16 mouse cellular contexts compared by ENCODE assay signal in the genomic region with DNA sequence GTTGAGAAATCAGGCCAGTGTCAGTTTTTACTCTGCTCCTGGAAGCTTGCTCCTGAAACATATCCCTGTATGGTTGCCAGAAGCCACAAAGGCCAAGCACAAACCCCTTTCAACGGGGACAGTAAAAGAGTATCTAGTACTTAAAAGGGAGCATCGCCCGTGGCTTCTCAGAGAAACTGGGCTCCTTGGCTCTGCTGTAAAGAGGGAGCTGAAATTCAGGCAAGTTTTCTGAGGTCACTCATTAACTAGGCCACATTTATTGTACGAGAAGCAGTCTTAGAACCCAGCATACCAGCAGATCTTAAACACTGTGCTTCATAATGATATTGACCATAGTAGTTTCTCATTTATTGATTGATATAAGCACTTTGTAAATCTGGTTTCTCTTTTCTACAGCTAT.
DNase-seq lines count a peak whose midpoint lies in the region; ATAC-seq and TF ChIP-seq lines count a peak whose summit lies in the region.
"Had no signal": no experiment of that assay in that cellular context is flagged by ENCODE, and none has a peak within 500 bp of the region (broad histone marks: within the 10 kb centered on the region; RNA-seq: fewer than 3 reads in every experiment).

No protein-coding gene starts in this region.

- no peak overlapping the region for H3K9ac ChIP-seq in kidney, embryonic 14.5 days (ENCODE audit: low read depth, low read length)
- no peak overlapping the region for H3K9ac ChIP-seq in kidney, postnatal 0 days (ENCODE audit: low read depth, low read length)
- H3K9ac ChIP-seq: heart, embryonic 12.5 days; hindbrain, embryonic 15.5 days had no signal

- peak; percentile 19 for DNase-seq in cerebellum, adult 8-10 months
- no peak for DNase-seq in cerebellum, adult 11-12 months
- DNase-seq in kidney, adult 18-20 months = peak; percentile 17
- DNase-seq in brain, adult 2 months (ENCODE audit: low read depth, low spot score) = peak; percentile 51
- peak; percentile 15 for DNase-seq in kidney, postnatal 0 days (ENCODE audit: low spot score)
- no peak for DNase-seq in right cerebral cortex, postnatal 14 days
- no peak for DNase-seq in left cerebral cortex, adult 2 months (ENCODE audit: extremely low spot score in 1 of 2, low spot score in 2 of 2)
- DNase-seq: adrenal gland, postnatal 14 days; gastrocnemius, adult 2 months; gastrocnemius, postnatal 25 days had no signal

- H3K4me2 ChIP-seq in kidney, embryonic 14.5 days (replicated peaks; ENCODE audit: low read depth, low read length) = no peak overlapping the region
- H3K4me2 ChIP-seq in kidney, postnatal 0 days (ENCODE audit: low read length) = no peak overlapping the region
- H3K4me2 ChIP-seq: heart, embryonic 12.5 days; hindbrain, embryonic 15.5 days had no signal

- no peak overlapping the region for H3K27ac ChIP-seq in kidney, embryonic 14.5 days (ENCODE audit: low read depth, low read length)
- H3K27ac ChIP-seq in kidney, postnatal 0 days = no peak overlapping the region
- no peak overlapping the region for H3K27ac ChIP-seq in left cerebral cortex, adult 2 months
- H3K27ac ChIP-seq: gastrocnemius, adult 2 months; hindbrain, embryonic 15.5 days had no signal

- no peak for TF ChIP-seq CTCF in kidney, postnatal 0 days (IDR thresholded peaks at IDR 0.05; ENCODE audit: low read depth)
- no peak for TF ChIP-seq CTCF in left cerebral cortex, adult 2 months (IDR thresholded peaks at IDR 0.05)

- no peak overlapping the region for H3K4me3 ChIP-seq in kidney, embryonic 14.5 days (ENCODE audit: low read length)
- H3K4me3 ChIP-seq in kidney, postnatal 0 days (replicated peaks; ENCODE audit: low read depth, low read length) = no peak overlapping the region
- H3K4me3 ChIP-seq in left cerebral cortex, adult 2 months = no peak overlapping the region
- H3K4me3 ChIP-seq: gastrocnemius, adult 2 months; heart, embryonic 12.5 days; hindbrain, embryonic 15.5 days had no signal

- ATAC-seq in kidney, embryonic 14.5 days (ENCODE audit: low FRiP score, low TSS enrichment) = no peak
- ATAC-seq in kidney, postnatal 0 days (replicated peaks; ENCODE audit: low FRiP score, low read depth) = no peak
- ATAC-seq: activated CD4-positive, CD25-positive, alpha-beta regulatory T cell, adult 4 months; forebrain, embryonic 14.5 days; Patski had no signal

- 57% methylated on average over 4 of the region's 4 CpGs for WGBS in kidney, embryonic 14.5 days
- 49% methylated on average over 4 of the region's 4 CpGs for WGBS in kidney, postnatal 0 days

- no peaks in the 10 kb centered on the region for H3K27me3 ChIP-seq in kidney, embryonic 14.5 days (ENCODE audit: control insufficient read depth, insufficient read depth, low read length)
- no peaks in the 10 kb centered on the region for H3K27me3 ChIP-seq in kidney, postnatal 0 days (ENCODE audit: insufficient read depth, low read length)
- H3K27me3 ChIP-seq: heart, embryonic 12.5 days; hindbrain, embryonic 15.5 days; Patski had no signal

- intact Hi-C loops in left cerebral cortex, adult 2 months (cut with DNase I) = no loop called here

- no peaks in the 10 kb centered on the region for H3K36me3 ChIP-seq in kidney, embryonic 14.5 days (ENCODE audit: control insufficient read depth, insufficient read depth, low read length)
- no peaks in the 10 kb centered on the region for H3K36me3 ChIP-seq in kidney, postnatal 0 days (ENCODE audit: insufficient read depth, low read length)
- H3K36me3 ChIP-seq: heart, embryonic 12.5 days; hindbrain, embryonic 15.5 days had no signal

- peaks cover 6% of the 10 kb centered on the region for H3K4me1 ChIP-seq in kidney, embryonic 14.5 days (ENCODE audit: control insufficient read depth, insufficient read depth, low read length)
- H3K4me1 ChIP-seq in kidney, postnatal 0 days (replicated peaks; ENCODE audit: insufficient read depth, low read length) = 0 out of 2 replicates have a peak, but pooled peaks cover 8% of the 10 kb centered on the region
- H3K4me1 ChIP-seq: heart, embryonic 12.5 days had no signal

- no peaks in the 10 kb centered on the region for H3K9me3 ChIP-seq in kidney, embryonic 14.5 days (ENCODE audit: control insufficient read depth, low read length)
- no peaks in the 10 kb centered on the region for H3K9me3 ChIP-seq in kidney, postnatal 0 days (replicated peaks; ENCODE audit: low read length)
- H3K9me3 ChIP-seq: heart, embryonic 12.5 days; hindbrain, embryonic 15.5 days had no signal

Comparison
In these comparisons a context has a peak if more than half of its experiments do, and no peak if none do; other contexts are left out.
1. DNase-seq: peak in cerebellum, adult 8-10 months (single experiment), kidney, adult 18-20 months (single experiment), brain, adult 2 months (single experiment) and kidney, postnatal 0 days (single experiment); none in cerebellum, adult 11-12 months (single experiment), right cerebral cortex, postnatal 14 days (single experiment) and left cerebral cortex, adult 2 months (0 of 2).